Mouse (Mus musculus): ENCODE results near the gene Prtn3. TPM values are rescaled to one million over a fixed set of nuclear protein-coding genes. Genes with fewer than 3 reads are reported as not detected.

Prtn3 gene
- polyA plus RNA-seq, 1 experiment from 2014 or later: 9.4 TPM

- peaks cover 3% of the 10 kb centered on the region; the same call in 1 of the 2 replicates for H3K36me3 ChIP-seq (ENCODE audit: control insufficient read depth, insufficient read depth, low read length)
- H3K27ac ChIP-seq (ENCODE audit: low read depth, low read length): no peak overlapping the region
- H3K9me3 ChIP-seq (ENCODE audit: control insufficient read depth, low read length): no peaks in the 10 kb centered on the region
- no peak overlapping the region for H3K4me2 ChIP-seq (replicated peaks; ENCODE audit: low read depth, low read length)
- no peak for ATAC-seq (ENCODE audit: low FRiP score)
- 90% methylated on average over 9 of the region's 9 CpGs for WGBS
- H3K27me3 ChIP-seq (ENCODE audit: control insufficient read depth, insufficient read depth, low read length): no peaks in the 10 kb centered on the region; the same call in 1 of the 2 replicates
- no peak for DNase-seq (ENCODE audit: low spot score)
- no peaks in the 10 kb centered on the region for H3K4me1 ChIP-seq (replicated peaks; ENCODE audit: control insufficient read depth, insufficient read depth, low read length)
- no peak overlapping the region for H3K4me3 ChIP-seq (ENCODE audit: low read depth, low read length)
- no peak overlapping the region for H3K9ac ChIP-seq (ENCODE audit: low read depth, low read length)
Observed at GRCm38 (mm10) chr10:79906712-79907111, 32.4 kb downstream of the Prtn3 start.

GRCm38 (mm10) chr10:79907415-79907814 is 33.1 kb downstream of the Prtn3 start:
- no peak for ATAC-seq (ENCODE audit: low FRiP score)
- Histone ChIP-seq H3K9ac (ENCODE audit: low read depth, low read length) (no peak overlapping the region), H3K36me3 (ENCODE audit: control insufficient read depth, insufficient read depth, low read length) (peaks cover 3% of the 10 kb centered on the region; the same call in 1 of the 2 replicates)

GRCm38 (mm10) chr10:79908167-79909091 is 34.2 kb downstream of the Prtn3 start, which contains the start of gene Med16:
Gene Med16 (minus strand): TSS chr10:79908923.
- H3K36me3 ChIP-seq (ENCODE audit: control insufficient read depth, insufficient read depth, low read length): no peaks in the 10 kb centered on the region
- H3K4me2 ChIP-seq (replicated peaks; ENCODE audit: low read depth, low read length): peak within 1 kb of the TSS; percentile 42
- peak; percentile 95 for ATAC-seq (ENCODE audit: low FRiP score)
- peak within 1 kb of the TSS; percentile 65 for H3K4me3 ChIP-seq (ENCODE audit: low read depth, low read length)
- no peaks in the 10 kb centered on the region for H3K9me3 ChIP-seq (ENCODE audit: control insufficient read depth, low read length)
- no peaks in the 10 kb centered on the region for H3K4me1 ChIP-seq (replicated peaks; ENCODE audit: control insufficient read depth, insufficient read depth, low read length)
- H3K9ac ChIP-seq (ENCODE audit: low read depth, low read length): peak within 1 kb of the TSS; percentile 85
- H3K27ac ChIP-seq (ENCODE audit: low read depth, low read length): peak within 1 kb of the TSS; percentile 96
- DNase-seq (ENCODE audit: low spot score): peak; percentile 97
- 2% methylated on average over 52 of the region's 52 CpGs for WGBS
- H3K27me3 ChIP-seq (ENCODE audit: control insufficient read depth, insufficient read depth, low read length): no peaks in the 10 kb centered on the region

More at GRCm38 (mm10) chr10:79907415-79907814, 33.1 kb downstream of the Prtn3 start:
- H3K9me3 ChIP-seq (ENCODE audit: control insufficient read depth, low read length): no peaks in the 10 kb centered on the region
- no peaks in the 10 kb centered on the region for H3K4me1 ChIP-seq (replicated peaks; ENCODE audit: control insufficient read depth, insufficient read depth, low read length)
- H3K4me3 ChIP-seq (ENCODE audit: low read depth, low read length): no peak overlapping the region
- no peak for DNase-seq (ENCODE audit: low spot score)
- H3K27ac ChIP-seq (ENCODE audit: low read depth, low read length): no peak overlapping the region
- 95% methylated on average over 10 of the region's 10 CpGs for WGBS
- no peaks in the 10 kb centered on the region; the same call in 1 of the 2 replicates for H3K27me3 ChIP-seq (ENCODE audit: control insufficient read depth, insufficient read depth, low read length)
- H3K4me2 ChIP-seq (replicated peaks; ENCODE audit: low read depth, low read length): no peak overlapping the region

- H3K9me3 ChIP-seq (ENCODE audit: control insufficient read depth, low read length): no peaks in the 10 kb centered on the region
- H3K27ac ChIP-seq (ENCODE audit: low read depth, low read length): peak overlapping the region; percentile 96
- ATAC-seq (ENCODE audit: low FRiP score): peak; percentile 60; the same call in 1 of the 2 replicates
- no peak overlapping the region for H3K4me3 ChIP-seq (ENCODE audit: low read depth, low read length)
- 24% methylated on average over 14 of the region's 14 CpGs for WGBS
- no peaks in the 10 kb centered on the region for H3K27me3 ChIP-seq (ENCODE audit: control insufficient read depth, insufficient read depth, low read length)
- no peaks in the 10 kb centered on the region for H3K4me1 ChIP-seq (replicated peaks; ENCODE audit: control insufficient read depth, insufficient read depth, low read length)
- no peak overlapping the region; the same call in 1 of the 2 replicates for H3K9ac ChIP-seq (ENCODE audit: low read depth, low read length)
- no peaks in the 10 kb centered on the region for H3K36me3 ChIP-seq (ENCODE audit: control insufficient read depth, insufficient read depth, low read length)
- no peak overlapping the region; the same call in 1 of the 2 replicates for H3K4me2 ChIP-seq (replicated peaks; ENCODE audit: low read depth, low read length)
- peak; percentile 57 for DNase-seq (ENCODE audit: low spot score)
Observed at GRCm38 (mm10) chr10:79909092-79909922, 35.0 kb downstream of the Prtn3 start.

- H3K27me3 ChIP-seq (ENCODE audit: control insufficient read depth, insufficient read depth, low read length): no peaks in the 10 kb centered on the region
- H3K4me3 ChIP-seq (ENCODE audit: low read depth, low read length): no peak within 1 kb of the TSS
- H3K9me3 ChIP-seq (ENCODE audit: control insufficient read depth, low read length): no peaks in the 10 kb centered on the region
- no peak for ATAC-seq (ENCODE audit: low FRiP score)
- H3K4me1 ChIP-seq (replicated peaks; ENCODE audit: control insufficient read depth, insufficient read depth, low read length): 0 out of 2 replicates have a peak, but pooled peaks cover 4% of the 10 kb centered on the region
- H3K9ac ChIP-seq (ENCODE audit: low read depth, low read length): no peak within 1 kb of the TSS
- H3K27ac ChIP-seq (ENCODE audit: low read depth, low read length): no peak within 1 kb of the TSS
- no peaks in the 10 kb centered on the region for H3K36me3 ChIP-seq (ENCODE audit: control insufficient read depth, insufficient read depth, low read length)
- H3K4me2 ChIP-seq (replicated peaks; ENCODE audit: low read depth, low read length): no peak within 1 kb of the TSS
- DNase-seq (ENCODE audit: low spot score): no peak
- WGBS: 92% methylated on average over 4 of the region's 4 CpGs
Observed at GRCm38 (mm10) chr10:79910556-79910955, 36.3 kb downstream of the Prtn3 start, which contains the start of gene Gm26602. Gene Gm26602 (plus strand): TSS chr10:79910856.

- peaks cover 8% of the 10 kb centered on the region for H3K4me1 ChIP-seq (replicated peaks; ENCODE audit: control insufficient read depth, insufficient read depth, low read length)
- no peaks in the 10 kb centered on the region for H3K9me3 ChIP-seq (ENCODE audit: control insufficient read depth, low read length)
- ATAC-seq (ENCODE audit: low FRiP score): no peak
- H3K9ac ChIP-seq (ENCODE audit: low read depth, low read length): no peak overlapping the region
- peaks cover under 1% of the 10 kb centered on the region for H3K27me3 ChIP-seq (ENCODE audit: control insufficient read depth, insufficient read depth, low read length)
- H3K4me3 ChIP-seq (ENCODE audit: low read depth, low read length): no peak overlapping the region
- no peak for DNase-seq (ENCODE audit: low spot score)
- no peak overlapping the region for H3K27ac ChIP-seq (ENCODE audit: low read depth, low read length)
- WGBS: 71% methylated on average over 20 of the region's 20 CpGs
- no peak overlapping the region for H3K4me2 ChIP-seq (replicated peaks; ENCODE audit: low read depth, low read length)
- H3K36me3 ChIP-seq (ENCODE audit: control insufficient read depth, insufficient read depth, low read length): no peaks in the 10 kb centered on the region
Observed at GRCm38 (mm10) chr10:79912412-79912811, 38.1 kb downstream of the Prtn3 start.

- 79% methylated on average over 9 of the region's 11 CpGs for WGBS
- no peak overlapping the region; the same call in 1 of the 2 replicates for H3K4me2 ChIP-seq (replicated peaks; ENCODE audit: low read depth, low read length)
Observed at GRCm38 (mm10) chr10:79914131-79914947, 40.1 kb downstream of the Prtn3 start.

More at GRCm38 (mm10) chr10:79914131-79914947, 40.1 kb downstream of the Prtn3 start:
- ATAC-seq (ENCODE audit: low FRiP score): no peak
- Histone ChIP-seq H3K9ac (ENCODE audit: low read depth, low read length) (no peak overlapping the region), H3K27ac (ENCODE audit: low read depth, low read length) (no peak overlapping the region), H3K4me1 (replicated peaks; ENCODE audit: control insufficient read depth, insufficient read depth, low read length) (peaks cover 12% of the 10 kb centered on the region), H3K36me3 (ENCODE audit: control insufficient read depth, insufficient read depth, low read length) (no peaks in the 10 kb centered on the region), H3K27me3 (ENCODE audit: control insufficient read depth, insufficient read depth, low read length) (peaks cover 20% of the 10 kb centered on the region), H3K9me3 (ENCODE audit: control insufficient read depth, low read length) (no peaks in the 10 kb centered on the region), H3K4me3 (ENCODE audit: low read depth, low read length) (peak overlapping the region; percentile 10; the same call in 1 of the 2 replicates)
- no peak for DNase-seq (ENCODE audit: low spot score)
